Mouse (Mus musculus): ENCODE data around the gene Gng2. TPM values are rescaled to one million over a fixed set of nuclear protein-coding genes. Genes with fewer than 3 reads are reported as not detected.

Gng2 gene
- polyA plus RNA-seq, 1 experiment from 2014 or later: 6.2 TPM

GRCm38 (mm10) chr14:20007446-20007845 lies 30.0 kb upstream of the Gng2 start:
- Histone ChIP-seq H3K4me1 (ENCODE audit: insufficient read depth) (no peaks in the 10 kb centered on the region), H3K4me3 (ENCODE audit: low read depth, low read length) (no peak overlapping the region), H3K36me3 (replicated peaks; ENCODE audit: insufficient read depth, low read length) (no peaks in the 10 kb centered on the region), H3K9ac (replicated peaks) (no peak overlapping the region), H3K9me3 (ENCODE audit: low read length) (no peaks in the 10 kb centered on the region), H3K27me3 (ENCODE audit: insufficient read depth, low read length) (no peaks in the 10 kb centered on the region), H3K27ac (ENCODE audit: low read depth) (no peak overlapping the region), H3K4me2 (ENCODE audit: low read depth, low read length) (no peak overlapping the region)
- DNase-seq (no peak), ATAC-seq (no peak)
- TF ChIP-seq CTCF (IDR thresholded peaks at IDR 0.05; ENCODE audit: low read depth): no peak
- TF ChIP-seq EP300 (IDR thresholded peaks at IDR 0.05; ENCODE audit: low read depth): no peak
- 43% methylated on average over 3 of the region's 3 CpGs for WGBS (ENCODE audit: insufficient replicate concordance)

- Histone ChIP-seq H3K36me3 (replicated peaks; ENCODE audit: insufficient read depth, low read length) (no peaks in the 10 kb centered on the region), H3K9me3 (ENCODE audit: low read length) (no peaks in the 10 kb centered on the region), H3K9ac (replicated peaks) (no peak overlapping the region), H3K27me3 (ENCODE audit: insufficient read depth, low read length) (no peaks in the 10 kb centered on the region), H3K27ac (ENCODE audit: low read depth) (no peak overlapping the region), H3K4me1 (ENCODE audit: insufficient read depth) (no peaks in the 10 kb centered on the region), H3K4me3 (ENCODE audit: low read depth, low read length) (no peak overlapping the region), H3K4me2 (ENCODE audit: low read depth, low read length) (no peak overlapping the region)
- TF ChIP-seq CTCF (IDR thresholded peaks at IDR 0.05; ENCODE audit: low read depth) (no peak), EP300 (IDR thresholded peaks at IDR 0.05; ENCODE audit: low read depth) (no peak)
- DNase-seq (no peak), ATAC-seq (no peak)
Observed at GRCm38 (mm10) chr14:20004777-20005289, 27.4 kb upstream of the Gng2 start.

- H3K27me3 ChIP-seq (ENCODE audit: insufficient read depth, low read length): no peaks in the 10 kb centered on the region
- H3K4me1 ChIP-seq (ENCODE audit: insufficient read depth): no peaks in the 10 kb centered on the region
- H3K36me3 ChIP-seq (replicated peaks; ENCODE audit: insufficient read depth, low read length): no peaks in the 10 kb centered on the region
- WGBS (ENCODE audit: insufficient replicate concordance): 80% methylated on average over 5 of the region's 5 CpGs
- H3K9me3 ChIP-seq (ENCODE audit: low read length): no peaks in the 10 kb centered on the region
- H3K4me2 ChIP-seq (ENCODE audit: low read depth, low read length): no peak overlapping the region
- no peak overlapping the region for H3K9ac ChIP-seq (replicated peaks)
- H3K27ac ChIP-seq (ENCODE audit: low read depth): no peak overlapping the region
- H3K4me3 ChIP-seq (ENCODE audit: low read depth, low read length): no peak overlapping the region
- ATAC-seq (no peak), DNase-seq (no peak)
- TF ChIP-seq EP300 (IDR thresholded peaks at IDR 0.05; ENCODE audit: low read depth) (no peak), CTCF (IDR thresholded peaks at IDR 0.05; ENCODE audit: low read depth) (no peak)
Observed at GRCm38 (mm10) chr14:19996853-19997252, 19.4 kb upstream of the Gng2 start.

GRCm38 (mm10) chr14:19995943-19996342 lies 18.5 kb upstream of the Gng2 start:
- H3K9me3 ChIP-seq (ENCODE audit: low read length): no peaks in the 10 kb centered on the region
- WGBS (ENCODE audit: insufficient replicate concordance): 63% methylated on average over 4 of the region's 4 CpGs
- no peak overlapping the region for H3K9ac ChIP-seq (replicated peaks)
- TF ChIP-seq CTCF (IDR thresholded peaks at IDR 0.05; ENCODE audit: low read depth) (no peak), EP300 (IDR thresholded peaks at IDR 0.05; ENCODE audit: low read depth) (no peak)
- no peak overlapping the region for H3K4me3 ChIP-seq (ENCODE audit: low read depth, low read length)
- H3K4me1 ChIP-seq (ENCODE audit: insufficient read depth): no peaks in the 10 kb centered on the region
- ATAC-seq: peak; percentile 54
- H3K27me3 ChIP-seq (ENCODE audit: insufficient read depth, low read length): no peaks in the 10 kb centered on the region
- no peak overlapping the region for H3K27ac ChIP-seq (ENCODE audit: low read depth)
- H3K36me3 ChIP-seq (replicated peaks; ENCODE audit: insufficient read depth, low read length): no peaks in the 10 kb centered on the region
- DNase-seq: no peak
- no peak overlapping the region for H3K4me2 ChIP-seq (ENCODE audit: low read depth, low read length)

- no peaks in the 10 kb centered on the region for H3K4me1 ChIP-seq (ENCODE audit: insufficient read depth)
- TF ChIP-seq CTCF (IDR thresholded peaks at IDR 0.05; ENCODE audit: low read depth): no peak
- TF ChIP-seq EP300 (IDR thresholded peaks at IDR 0.05; ENCODE audit: low read depth): no peak
- H3K9ac ChIP-seq (replicated peaks): no peak overlapping the region
- WGBS (ENCODE audit: insufficient replicate concordance): 43% methylated on average over 5 of the region's 5 CpGs
- no peaks in the 10 kb centered on the region for H3K36me3 ChIP-seq (replicated peaks; ENCODE audit: insufficient read depth, low read length)
- H3K27me3 ChIP-seq (ENCODE audit: insufficient read depth, low read length): no peaks in the 10 kb centered on the region
- no peaks in the 10 kb centered on the region for H3K9me3 ChIP-seq (ENCODE audit: low read length)
- ATAC-seq (no peak), DNase-seq (no peak)
- no peak overlapping the region for H3K27ac ChIP-seq (ENCODE audit: low read depth)
- no peak overlapping the region for H3K4me3 ChIP-seq (ENCODE audit: low read depth, low read length)
- no peak overlapping the region for H3K4me2 ChIP-seq (ENCODE audit: low read depth, low read length)
Observed at GRCm38 (mm10) chr14:19994068-19994467, 16.6 kb upstream of the Gng2 start.

GRCm38 (mm10) chr14:19993570-19993883 lies 16.1 kb upstream of the Gng2 start:
- Histone ChIP-seq H3K9ac (replicated peaks) (no peak overlapping the region), H3K4me2 (ENCODE audit: low read depth, low read length) (no peak overlapping the region), H3K27me3 (ENCODE audit: insufficient read depth, low read length) (no peaks in the 10 kb centered on the region), H3K36me3 (replicated peaks; ENCODE audit: insufficient read depth, low read length) (no peaks in the 10 kb centered on the region), H3K4me3 (ENCODE audit: low read depth, low read length) (no peak overlapping the region), H3K27ac (ENCODE audit: low read depth) (no peak overlapping the region), H3K4me1 (ENCODE audit: insufficient read depth) (no peaks in the 10 kb centered on the region), H3K9me3 (ENCODE audit: low read length) (no peaks in the 10 kb centered on the region)
- no peak for DNase-seq
- no peak for TF ChIP-seq EP300 (IDR thresholded peaks at IDR 0.05; ENCODE audit: low read depth)
- no peak for TF ChIP-seq CTCF (IDR thresholded peaks at IDR 0.05; ENCODE audit: low read depth)
- no peak for ATAC-seq
- 59% methylated on average over 3 of the region's 3 CpGs for WGBS (ENCODE audit: insufficient replicate concordance)

All from liver, postnatal 0 days (tissue).